Mouse (Mus musculus) thymus, postnatal 25 days (tissue): ENCODE results near the gene Spag8.

ENCODE experiments used
- DNase-seq: peaks from one replicate; pipeline ENCODE4 v3.0.0; 2022

The Spag8 gene

GRCm38 (mm10) chr4:43649783-43650182 lies 3.6 kb downstream of the Spag8 start:
- DNase-seq, result no peak

- DNase-seq, result no peak
Measured at GRCm38 (mm10) chr4:43640491-43640890, 12.9 kb downstream of the Spag8 start.

DNA sequence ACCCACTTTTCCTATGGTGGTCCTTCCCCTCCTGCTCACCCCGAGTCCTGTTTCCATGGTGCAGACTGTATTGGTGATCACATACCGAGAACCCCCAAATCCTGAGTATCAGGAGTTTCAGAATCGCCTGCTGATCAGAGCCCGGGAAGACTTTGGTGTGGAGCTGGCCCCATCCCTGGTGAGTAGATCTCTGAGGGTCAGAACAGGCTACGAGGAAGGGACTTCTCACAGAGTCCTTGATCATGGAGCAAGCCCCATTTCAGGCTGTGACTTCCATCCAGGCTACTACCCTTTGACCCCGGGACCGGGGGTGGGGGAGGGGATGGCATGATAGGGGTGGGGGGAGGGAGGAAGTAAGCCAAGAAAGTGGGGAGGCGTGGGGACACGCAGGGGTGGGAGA lies 13.3 kb downstream of the Spag8 start:
- no peak for DNase-seq

DNA sequence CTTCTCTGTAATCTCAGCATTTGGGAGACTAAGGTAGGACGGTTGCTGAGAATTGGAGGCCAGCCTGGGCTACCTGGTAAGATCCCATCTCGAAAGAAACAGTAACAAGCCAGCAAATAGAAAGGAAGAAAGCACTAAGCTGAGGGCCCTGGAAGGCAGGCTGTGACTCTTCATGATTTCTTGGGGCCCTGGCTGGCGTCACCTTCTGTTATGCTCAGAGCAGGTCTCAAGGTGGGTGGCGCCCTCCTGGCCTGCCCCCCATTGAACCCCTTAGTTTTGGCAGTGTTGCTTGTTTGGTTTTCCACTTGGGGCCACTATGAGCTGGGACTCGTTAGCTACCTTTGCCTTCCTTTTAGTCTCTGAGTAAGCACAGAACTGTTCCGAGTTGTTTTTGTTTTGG lies 16.6 kb downstream of the Spag8 start:
- DNase-seq, result no peak

DNA sequence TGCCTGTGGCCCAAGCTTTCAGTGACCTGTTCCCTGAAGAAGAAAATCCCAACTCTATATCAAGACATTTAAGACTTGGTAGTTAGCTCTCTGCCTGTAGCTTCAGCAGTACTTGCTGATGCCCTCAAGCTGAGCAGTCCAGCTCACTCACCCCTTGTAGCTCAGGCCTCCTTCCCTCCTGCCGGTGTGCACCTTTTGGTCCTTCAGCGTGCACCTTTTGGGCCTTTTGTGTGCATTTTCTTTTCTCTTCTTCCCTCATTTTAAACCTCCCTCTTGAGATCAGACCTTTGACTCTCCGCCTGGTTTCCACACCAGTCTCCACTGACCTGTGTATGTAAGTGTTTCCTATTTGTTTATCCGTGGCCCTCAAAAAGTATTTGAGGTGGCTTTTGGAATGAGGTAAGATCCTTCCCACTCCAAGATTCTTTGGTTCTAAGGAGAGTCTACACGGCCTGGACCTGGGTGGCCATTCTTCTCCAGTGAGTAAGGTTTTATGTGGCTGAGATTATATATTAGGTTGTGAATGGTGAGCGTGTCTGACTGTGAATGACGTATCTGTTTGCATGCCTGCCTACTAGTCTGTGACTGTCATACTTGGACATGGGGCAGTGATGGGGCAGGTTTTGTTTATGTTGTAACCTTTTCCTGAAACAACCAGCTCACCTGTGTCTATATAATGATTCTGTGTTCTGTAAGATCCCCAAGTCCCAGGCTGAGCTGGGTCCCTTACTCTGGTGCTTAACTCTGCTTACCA lies 18.6 kb downstream of the Spag8 start:
- DNase-seq, result no peak

GRCm38 (mm10) chr4:43633736-43634135 lies 19.7 kb downstream of the Spag8 start:
- no peak for DNase-seq

- no peak for DNase-seq
Measured at GRCm38 (mm10) chr4:43633296-43633695, 20.1 kb downstream of the Spag8 start.

DNA sequence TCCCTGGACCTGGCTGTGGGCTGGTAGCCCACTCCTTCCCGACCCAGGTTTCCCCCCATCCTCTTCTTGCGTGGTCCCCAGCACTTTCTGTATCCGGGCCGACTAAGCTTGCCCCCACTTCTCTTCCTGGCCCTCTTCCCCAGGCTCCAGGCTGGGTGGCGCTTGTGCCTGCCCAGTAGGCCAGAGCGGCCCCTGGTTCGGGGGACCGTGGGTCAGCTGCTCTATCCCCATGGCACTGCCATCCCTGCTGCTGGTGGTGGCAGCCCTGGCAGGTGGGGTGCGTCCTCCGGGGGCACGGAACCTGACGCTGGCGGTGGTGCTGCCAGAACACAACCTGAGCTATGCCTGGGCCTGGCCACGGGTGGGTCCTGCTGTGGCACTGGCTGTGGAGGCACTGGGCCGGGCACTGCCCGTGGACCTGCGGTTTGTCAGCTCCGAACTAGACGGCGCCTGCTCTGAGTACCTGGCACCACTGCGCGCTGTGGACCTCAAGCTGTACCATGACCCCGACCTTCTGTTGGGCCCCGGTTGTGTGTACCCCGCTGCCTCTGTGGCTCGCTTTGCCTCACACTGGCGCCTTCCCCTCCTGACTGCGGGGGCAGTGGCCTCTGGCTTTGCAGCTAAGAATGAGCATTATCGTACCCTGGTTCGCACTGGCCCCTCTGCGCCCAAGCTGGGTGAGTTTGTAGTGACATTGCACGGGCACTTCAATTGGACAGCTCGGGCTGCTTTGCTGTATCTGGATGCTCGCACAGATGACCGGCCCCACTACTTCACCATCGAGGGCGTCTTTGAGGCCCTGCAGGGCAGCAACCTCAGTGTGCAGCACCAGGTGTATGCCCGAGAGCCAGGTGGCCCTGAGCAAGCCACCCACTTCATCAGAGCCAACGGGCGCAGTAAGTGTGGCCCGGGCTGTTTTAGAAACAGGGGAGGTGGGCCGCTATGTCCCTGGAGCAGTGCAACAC lies 21.2 kb downstream of the Spag8 start:
- no peak for DNase-seq

DNA sequence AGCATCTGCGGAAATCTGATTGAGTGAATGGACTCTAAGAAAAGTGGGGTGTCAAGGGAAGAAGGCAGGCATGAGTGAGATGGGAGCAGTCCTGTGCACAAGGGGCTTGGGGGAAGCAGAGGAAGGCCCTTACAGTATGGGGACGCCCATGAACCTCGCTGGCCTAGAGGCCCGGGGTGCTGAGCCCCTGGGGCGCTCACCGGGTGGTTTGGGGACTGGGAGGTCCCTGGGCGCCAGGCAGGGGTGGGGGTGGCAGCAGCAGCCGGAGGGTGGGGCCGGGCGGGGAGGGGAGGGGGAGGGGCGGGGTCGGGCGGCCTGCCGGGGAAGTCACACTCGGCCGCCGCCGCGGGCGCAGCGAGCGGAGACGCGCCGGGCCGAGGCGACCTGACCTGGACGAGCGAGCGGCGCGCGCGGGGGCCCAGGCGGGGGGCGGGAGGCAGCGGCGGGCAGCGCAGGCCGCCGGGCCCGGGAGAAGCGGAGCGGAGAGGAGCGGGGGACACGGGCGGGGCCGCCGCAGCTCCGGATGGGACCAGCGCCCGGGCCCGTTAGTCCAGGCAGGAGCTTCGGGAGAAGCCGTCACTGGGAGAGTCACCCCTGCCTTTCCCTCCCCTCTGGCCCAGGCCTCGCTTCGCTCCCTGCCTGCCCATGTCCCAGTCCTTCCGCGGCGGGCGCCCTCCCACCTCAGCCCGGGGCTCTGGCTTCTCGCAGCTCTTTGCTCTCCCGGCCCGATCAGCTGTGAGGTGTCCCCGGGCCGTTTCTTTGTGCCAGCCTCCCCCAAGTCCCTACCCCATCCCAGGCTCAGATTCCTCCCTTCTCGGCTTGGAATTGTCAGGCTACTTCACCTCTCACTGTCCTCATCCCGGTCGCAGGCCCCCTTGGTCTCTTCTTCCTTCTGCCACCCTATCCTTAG lies 22.1 kb downstream of the Spag8 start, which contains the start of gene Npr2:
Npr2 (plus strand) TSS at position 890 of the 910 bp plus-strand sequence.
- DNase-seq, result peak; percentile 10

- no peak for DNase-seq
Measured at GRCm38 (mm10) chr4:43630671-43631045, 22.7 kb downstream of the Spag8 start.

DNA sequence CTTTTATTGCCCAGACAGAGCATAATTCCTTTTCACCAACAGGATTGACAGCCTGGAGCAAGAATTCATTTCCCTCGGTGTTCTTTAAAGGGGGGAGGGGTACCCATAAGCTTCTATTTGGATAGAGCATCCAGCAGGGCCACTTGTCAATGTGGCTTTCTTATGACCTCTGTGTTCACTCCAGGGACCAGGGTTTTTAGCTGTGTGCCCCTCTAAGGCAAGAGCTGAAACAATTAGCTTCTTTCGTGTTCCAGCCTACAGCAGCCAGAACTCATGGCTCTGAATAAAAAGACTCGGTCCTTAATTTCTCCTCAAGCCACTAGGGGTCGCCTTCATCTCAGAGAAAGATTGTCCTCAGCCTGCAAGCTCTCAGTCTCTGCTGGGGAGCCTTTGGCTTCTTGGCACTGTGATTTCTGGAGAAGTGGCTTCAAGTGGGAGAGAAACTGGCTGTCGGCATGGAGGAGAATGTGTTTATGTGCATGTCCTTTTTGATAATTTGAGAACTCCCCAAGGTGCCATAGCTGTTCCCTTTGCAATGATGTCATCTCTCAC lies 23.3 kb downstream of the Spag8 start:
- DNase-seq, result peak; percentile 71

- no peak for DNase-seq
Measured at GRCm38 (mm10) chr4:43629106-43629817, 24.1 kb downstream of the Spag8 start.

DNA sequence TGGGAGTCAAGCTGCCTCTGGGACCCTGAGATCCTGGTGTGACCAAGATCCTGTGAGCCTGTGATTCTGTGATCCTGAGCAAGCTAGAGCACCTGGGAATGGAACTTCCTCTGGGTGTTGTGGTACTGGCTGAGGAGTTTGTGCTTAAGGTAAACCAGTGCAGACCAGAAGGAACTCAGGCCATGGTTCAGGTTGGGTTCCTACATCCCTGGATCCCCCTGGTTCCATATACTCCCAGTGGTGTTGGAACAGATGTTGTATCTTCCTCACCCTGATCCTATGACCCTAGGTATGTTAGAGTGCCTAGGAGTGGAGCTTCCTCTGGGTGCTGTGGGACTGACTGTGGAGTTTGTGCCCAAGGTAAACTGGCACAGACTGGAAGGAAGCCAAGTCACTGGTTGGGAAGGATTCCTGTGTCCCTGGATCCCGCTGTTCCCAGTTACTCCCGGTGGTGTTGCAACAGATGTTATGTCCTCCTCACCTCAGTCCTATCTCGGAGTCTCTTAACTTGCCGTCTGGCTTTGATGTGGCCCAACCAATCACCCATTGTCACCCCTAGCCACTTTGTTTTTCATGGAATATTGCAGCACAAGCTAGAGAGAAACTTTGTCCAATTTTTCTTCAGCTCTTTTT lies 33.1 kb downstream of the Spag8 start:
- DNase-seq, result no peak

DNA sequence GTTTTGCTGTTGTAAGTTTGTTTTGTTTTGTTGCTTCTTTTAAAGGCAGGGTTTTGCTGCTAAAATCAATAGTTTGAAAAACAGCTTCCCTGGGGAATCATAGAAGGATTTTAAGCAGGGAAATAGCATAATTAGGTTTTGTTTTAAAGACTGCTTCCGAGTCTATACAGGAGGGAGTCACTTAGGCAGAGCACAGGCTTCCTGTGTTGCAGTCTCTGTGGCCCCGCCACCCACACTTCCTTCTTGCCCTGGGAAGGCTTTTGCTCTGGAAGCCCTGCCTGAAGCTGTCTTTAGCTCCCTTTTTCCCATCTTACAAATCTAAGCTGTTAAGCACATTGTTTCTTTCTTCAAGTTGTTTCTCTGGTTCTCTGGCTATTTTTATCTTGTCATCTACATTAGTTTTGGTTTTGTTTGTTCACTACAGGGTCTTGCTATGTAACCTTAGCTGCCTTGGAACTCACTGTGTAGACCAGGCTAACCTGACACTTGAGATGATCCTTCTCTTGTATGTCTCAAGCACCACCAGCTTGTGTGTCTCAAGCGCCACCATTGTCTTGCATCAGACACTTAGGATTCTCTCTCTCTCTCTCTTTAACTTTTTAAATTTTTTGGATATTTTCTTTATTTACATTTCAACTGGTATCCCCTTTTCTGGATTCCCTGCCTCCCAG lies 40.2 kb downstream of the Spag8 start:
- peak; percentile 12 for DNase-seq

GRCm38 (mm10) chr4:43612534-43612933 lies 40.9 kb downstream of the Spag8 start:
- no peak for DNase-seq

GRCm38 (mm10) chr4:43604751-43605685 lies 48.4 kb downstream of the Spag8 start:
- DNase-seq, result no peak

DNA sequence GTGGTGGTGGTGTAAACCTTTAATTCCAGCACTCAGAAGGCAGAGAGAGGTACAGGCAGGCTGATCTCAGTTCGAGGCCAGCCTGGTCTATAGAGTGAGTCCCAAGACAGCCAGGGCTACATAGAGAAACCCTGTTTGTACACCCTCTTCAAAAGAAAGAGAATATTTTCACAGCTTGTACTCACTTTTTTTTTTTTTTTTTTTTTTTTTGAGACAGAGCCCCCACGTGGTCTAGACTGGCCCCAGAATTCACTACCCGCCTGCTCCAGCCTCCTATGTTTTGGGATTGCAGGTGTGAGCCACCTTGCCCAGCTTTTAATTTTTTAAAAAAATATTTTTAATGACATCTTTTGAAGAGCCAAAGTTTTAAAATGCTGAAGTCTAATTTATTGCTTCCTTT lies 49.3 kb downstream of the Spag8 start:
- DNase-seq, result no peak
